Mouse (Mus musculus) heart, adult 2 months (tissue): ENCODE results near the gene Acpp. TPM values are rescaled to one million over a fixed set of nuclear protein-coding genes. Genes with fewer than 3 reads are reported as not detected.
A peak's percentile ranks its signal among the peaks of the same experiment; 100 is the strongest.

Source experiments
- DNase-seq, 2 experiments: peaks; one replicate each; pipeline ENCODE4 v3.0.0; 2021
- H3K27ac ChIP-seq: fragments of 200-600 bp; 2 replicates; pipeline ENCODE4 v1.8.1; 2022
- H3K27me3 ChIP-seq: fragments of 200-500 bp; 2 replicates; pipeline ENCODE4 v1.6.1; 2012; ENCODE audit warnings: mild to moderate bottlenecking, low read length, inconsistent platforms, mixed read lengths; ENCODE audit not compliant: control insufficient read depth, insufficient read depth
- H3K36me3 ChIP-seq: fragments of 200-500 bp; 2 replicates; pipeline ENCODE4 v1.6.1; 2012; ENCODE audit warnings: low read length, inconsistent platforms; ENCODE audit not compliant: control insufficient read depth, insufficient read depth
- H3K4me1 ChIP-seq: fragments of 200-500 bp; 2 replicates; pipeline ENCODE4 v1.6.1; 2011; ENCODE audit warnings: low read length; ENCODE audit not compliant: control insufficient read depth, insufficient read depth
- H3K4me3 ChIP-seq: fragments of 200-600 bp; 2 replicates; pipeline ENCODE4 v1.8.1; 2022
- H3K79me2 ChIP-seq: fragments of 200-500 bp; replicated peaks from 2 replicates; pipeline ENCODE4 v1.6.1; 2012; ENCODE audit warnings: mild to moderate bottlenecking, inconsistent platforms, low read length, moderate library complexity, mixed read lengths; ENCODE audit not compliant: control insufficient read depth, insufficient read depth
- H3K9ac ChIP-seq: fragments of 200-500 bp; 2 replicates; pipeline ENCODE4 v1.6.1; 2012; ENCODE audit warnings: low read depth, mild to moderate bottlenecking, control low read depth, inconsistent platforms, low read length, mixed read lengths
- CTCF ChIP-seq: fragments of 200-600 bp; IDR thresholded peaks from 2 replicates; pipeline ENCODE4 v1.8.1; 2022; ENCODE audit warnings: antibody characterized with exemption, mild to moderate bottlenecking, moderate library complexity
- EP300 ChIP-seq: fragments of 200-500 bp; IDR thresholded peaks from 2 replicates; pipeline ENCODE4 v1.6.1; 2011; ENCODE audit warnings: low read depth, low read length, control low read depth; ENCODE audit not compliant: insufficient read depth
- POLR2A ChIP-seq: fragments of 200-500 bp; IDR thresholded peaks from 2 replicates; pipeline ENCODE4 v1.6.1; 2011; ENCODE audit warnings: mild to moderate bottlenecking, low read depth, low read length, control low read depth; ENCODE audit not compliant: insufficient read depth
- WGBS: fragments of 180-500 bp; shearing (Covaris S2); methylation state at CpG from one replicate; pipeline ENCODE4 v1.1.7; 2018; 5-methylcytosine and 5-hydroxymethylcytosine counted together
- intact Hi-C: fragments of 180-260 bp; cut with DNase I; formaldehyde crosslinking; loops from one replicate; pipeline ENCODE4 v1.15.1; 2025
- polyA plus RNA-seq: library from polyadenylated mRNA; depleted of rRNA; stranded (reverse); fragments of >200 nt; gene quantifications from 2 replicates; pipeline ENCODE4 v1.2.3, GENCODE M21; 2012
- total RNA-seq, 2 experiments: library from RNA; stranded (reverse); gene quantifications; 2 replicates each; pipeline ENCODE4 v1.2.3; 2021

Acpp gene
- total and polyA plus RNA-seq, 3 experiments: 0.23 to 0.41 (median 0.35) TPM

DNA sequence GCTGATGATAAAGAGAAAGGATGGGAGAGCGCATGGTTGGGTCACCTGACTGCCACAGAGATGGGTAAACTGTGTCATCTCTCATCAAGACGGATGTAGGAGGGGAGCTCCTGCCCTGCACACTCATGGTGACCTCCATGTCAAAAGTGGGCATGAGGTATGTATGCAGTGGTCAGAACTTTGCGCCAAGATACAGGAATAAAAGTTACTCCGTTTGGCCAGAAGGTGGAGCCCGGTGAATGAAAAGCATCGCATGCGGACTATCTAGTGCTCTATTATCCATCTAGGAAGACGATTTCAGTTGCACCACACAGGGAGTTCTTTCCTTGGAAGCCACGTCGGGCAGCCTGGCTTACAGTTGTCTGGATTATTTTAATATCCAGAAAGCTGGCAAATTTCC is 22.0 kb downstream of the Acpp start:
- peak; percentile 57 for TF ChIP-seq CTCF
- TF ChIP-seq EP300: no peak
- no peak for DNase-seq
- no peaks in the 10 kb centered on the region for H3K79me2 ChIP-seq
- WGBS: 8% methylated on average over 10 of the region's 10 CpGs
- H3K36me3 ChIP-seq: no peaks in the 10 kb centered on the region
- no peak overlapping the region for H3K4me3 ChIP-seq
- H3K27ac ChIP-seq: no peak overlapping the region
- intact Hi-C loops: loop anchor here (5.0 kb wide), 1 partner anchor 62 kb away; no protein-coding TSS in a partner anchor
- no peaks in the 10 kb centered on the region for H3K27me3 ChIP-seq
- H3K4me1 ChIP-seq: no peaks in the 10 kb centered on the region
- H3K9ac ChIP-seq: no peak overlapping the region

DNA sequence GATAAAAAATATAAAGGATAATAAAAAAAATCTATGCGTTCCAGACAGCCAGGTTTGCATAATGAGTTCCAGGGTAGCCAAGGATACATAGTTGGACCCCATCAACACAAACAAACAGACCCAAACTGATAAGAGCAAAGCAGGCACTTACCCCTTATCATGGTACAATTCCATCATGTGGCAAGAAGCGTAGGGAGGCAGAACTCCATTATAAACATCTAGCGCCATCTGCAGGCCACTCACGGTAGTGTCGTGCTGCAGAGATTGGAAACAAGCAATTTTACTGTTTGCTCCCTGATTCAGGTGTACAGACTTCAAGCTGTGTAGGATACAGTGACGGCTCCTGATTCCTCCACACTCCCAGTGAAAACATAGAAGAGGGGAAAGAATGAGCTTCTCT is 30.8 kb downstream of the Acpp start:
- WGBS: 4% methylated on average over 6 of the region's 6 CpGs
- Histone ChIP-seq H3K36me3 (no peaks in the 10 kb centered on the region), H3K27ac (no peak overlapping the region), H3K79me2 (no peaks in the 10 kb centered on the region), H3K4me3 (no peak overlapping the region), H3K4me1 (no peaks in the 10 kb centered on the region), H3K9ac (no peak overlapping the region), H3K27me3 (no peaks in the 10 kb centered on the region)
- peak; percentile 45 to 77 for DNase-seq
- TF ChIP-seq CTCF: peak; percentile 94
- TF ChIP-seq EP300: peak; percentile 55; the same call in 1 of the 2 replicates
- no peak for TF ChIP-seq POLR2A
- intact Hi-C loops: loop anchor here (1.0 to 2.0 kb wide), 2 partner anchors 29 to 102 kb away; no protein-coding TSS in a partner anchor

DNA sequence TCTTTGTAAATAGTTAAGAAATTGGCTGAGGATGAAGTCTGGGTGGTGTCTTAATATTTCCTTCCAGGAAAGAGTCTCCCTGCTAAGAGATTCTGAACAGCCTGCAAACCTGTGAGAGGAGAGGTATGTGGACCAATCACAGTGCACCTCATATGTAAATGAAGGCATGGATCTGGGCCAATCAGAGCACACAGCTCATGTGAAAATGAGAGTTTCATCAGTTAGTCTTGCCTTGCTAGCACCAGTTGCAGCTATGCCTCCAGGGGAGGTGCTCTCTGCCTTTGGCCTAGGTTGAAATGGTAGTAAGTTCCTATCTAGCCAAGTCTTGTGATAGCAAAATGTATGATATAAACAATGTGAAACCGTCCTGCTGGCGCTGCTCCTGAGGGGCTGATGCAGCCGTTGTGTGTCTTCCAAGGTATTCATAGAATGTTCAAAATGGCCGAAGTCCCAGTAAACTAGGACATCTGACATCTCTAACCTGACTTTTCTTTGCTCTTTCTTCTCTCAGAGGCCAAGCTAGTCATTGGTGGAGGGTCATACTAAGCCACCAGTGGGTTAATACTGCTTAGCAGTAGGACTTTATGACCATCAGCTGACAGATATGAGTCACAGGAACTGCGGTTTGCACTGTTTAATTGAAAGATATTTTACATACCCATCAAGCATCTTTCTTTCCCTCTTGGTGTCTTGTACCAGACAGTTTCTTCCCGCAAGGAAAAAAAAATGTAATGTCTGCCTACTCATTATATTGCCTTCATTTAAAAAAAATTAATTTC is 32.0 kb downstream of the Acpp start:
- no peaks in the 10 kb centered on the region for H3K4me1 ChIP-seq
- H3K27ac ChIP-seq: no peak overlapping the region
- 65% methylated on average over 6 of the region's 6 CpGs for WGBS
- H3K4me3 ChIP-seq: no peak overlapping the region
- H3K9ac ChIP-seq: no peak overlapping the region
- H3K27me3 ChIP-seq: no peaks in the 10 kb centered on the region
- DNase-seq: no peak
- no peaks in the 10 kb centered on the region for H3K79me2 ChIP-seq
- intact Hi-C loops: loop anchor here (1.0 to 2.0 kb wide), 2 partner anchors 28 to 101 kb away; no protein-coding TSS in a partner anchor
- H3K36me3 ChIP-seq: no peaks in the 10 kb centered on the region
- TF ChIP-seq POLR2A (no peak), EP300 (no peak), CTCF (no peak)

DNA sequence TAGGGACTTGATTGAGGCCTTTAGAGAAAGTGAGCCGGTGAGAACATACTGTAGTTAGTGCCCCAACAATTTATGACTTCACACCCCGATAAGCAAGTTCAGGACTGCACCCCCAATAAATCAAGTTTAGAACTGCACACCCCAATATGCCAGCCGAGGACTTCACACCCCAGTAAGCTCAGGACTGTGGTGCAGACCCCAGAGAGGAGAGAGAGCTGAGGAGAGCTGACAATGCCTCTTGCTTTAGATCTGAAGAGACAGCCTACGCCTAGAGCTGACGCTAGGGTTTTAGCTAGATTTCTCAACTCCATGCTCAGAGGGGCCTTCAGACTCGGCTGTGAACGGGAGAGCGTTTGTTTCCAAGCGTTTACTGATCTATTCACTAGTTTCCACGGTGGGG is 32.7 kb downstream of the Acpp start:
- Histone ChIP-seq H3K36me3 (no peaks in the 10 kb centered on the region), H3K4me3 (no peak overlapping the region), H3K79me2 (no peaks in the 10 kb centered on the region), H3K9ac (no peak overlapping the region), H3K27ac (no peak overlapping the region), H3K27me3 (no peaks in the 10 kb centered on the region), H3K4me1 (no peaks in the 10 kb centered on the region)
- TF ChIP-seq CTCF (no peak), POLR2A (no peak), EP300 (no peak)
- WGBS: 81% methylated on average over 10 of the region's 10 CpGs
- DNase-seq: no peak
- intact Hi-C loops: no loop called here

DNA sequence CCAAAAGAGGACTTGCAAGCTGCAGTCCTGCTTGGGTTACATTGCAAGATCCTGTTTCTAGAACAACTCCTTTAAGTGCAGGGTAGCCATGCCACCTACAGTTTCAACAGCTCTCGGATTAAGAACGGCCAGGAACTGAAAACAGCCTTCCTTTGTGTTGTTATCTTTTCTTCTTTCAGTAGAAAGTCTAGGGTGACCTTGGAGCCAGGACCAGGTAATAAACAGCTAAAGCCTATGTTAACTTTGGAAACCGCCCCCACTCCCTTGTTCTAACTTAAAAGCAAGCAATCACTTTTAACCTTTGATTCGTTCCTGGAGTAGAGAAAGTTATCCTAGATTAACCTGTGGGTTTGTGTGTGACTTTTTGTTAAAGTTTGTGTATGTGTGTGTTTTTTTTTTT is 33.2 kb downstream of the Acpp start:
- intact Hi-C loops: no loop called here
- no peak overlapping the region for H3K9ac ChIP-seq

DNA sequence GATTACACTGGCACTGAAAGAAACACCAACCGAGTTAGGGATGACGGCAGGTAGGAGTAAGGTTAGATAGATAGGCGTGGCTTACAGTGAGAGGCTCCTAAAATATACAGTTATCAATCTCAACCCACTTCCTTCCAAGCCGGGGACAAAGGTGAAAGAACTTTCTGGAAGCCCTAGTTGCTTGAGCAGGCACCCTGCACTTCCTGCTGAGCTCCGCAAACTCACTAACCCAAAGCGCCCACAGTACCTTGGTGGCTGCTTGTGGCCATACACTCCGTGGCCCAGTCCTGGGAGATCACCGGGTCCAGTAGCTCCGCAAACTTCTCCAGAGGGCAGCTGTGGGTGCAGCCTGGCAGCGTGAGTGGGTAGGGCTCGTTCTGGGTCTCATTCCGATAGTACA is 37.0 kb downstream of the Acpp start:
- intact Hi-C loops: no loop called here
- Histone ChIP-seq H3K27ac (no peak overlapping the region), H3K79me2 (no peaks in the 10 kb centered on the region), H3K27me3 (no peaks in the 10 kb centered on the region), H3K9ac (no peak overlapping the region), H3K36me3 (no peaks in the 10 kb centered on the region), H3K4me1 (no peaks in the 10 kb centered on the region), H3K4me3 (no peak overlapping the region)
- WGBS: 61% methylated on average over 12 of the region's 12 CpGs
- TF ChIP-seq CTCF: no peak
- TF ChIP-seq EP300: no peak
- TF ChIP-seq POLR2A: no peak
- no peak for DNase-seq

More for the DNA sequence above, 33.2 kb downstream of the Acpp start:
- Histone ChIP-seq H3K4me1 (no peaks in the 10 kb centered on the region), H3K27ac (no peak overlapping the region), H3K4me3 (no peak overlapping the region), H3K36me3 (no peaks in the 10 kb centered on the region), H3K79me2 (no peaks in the 10 kb centered on the region), H3K27me3 (no peaks in the 10 kb centered on the region)
- TF ChIP-seq CTCF: no peak
- TF ChIP-seq POLR2A: no peak
- TF ChIP-seq EP300: no peak
- WGBS: 69% methylated on average over 4 of the region's 4 CpGs
- DNase-seq: no peak
